Mouse (Mus musculus): ENCODE measurements at regions not wholly inside any gene's neighbourhood (a gene's known extent, or its start where the extent isn't known, plus 50 kb on each side); places are given as distances from the start of the nearest gene placed in this dataset.
"Not testable (repeated sequence)": the region's sequence is repeated elsewhere in the genome, so short reads cannot be mapped to it uniquely, and the experiment has no call there.

DNA sequence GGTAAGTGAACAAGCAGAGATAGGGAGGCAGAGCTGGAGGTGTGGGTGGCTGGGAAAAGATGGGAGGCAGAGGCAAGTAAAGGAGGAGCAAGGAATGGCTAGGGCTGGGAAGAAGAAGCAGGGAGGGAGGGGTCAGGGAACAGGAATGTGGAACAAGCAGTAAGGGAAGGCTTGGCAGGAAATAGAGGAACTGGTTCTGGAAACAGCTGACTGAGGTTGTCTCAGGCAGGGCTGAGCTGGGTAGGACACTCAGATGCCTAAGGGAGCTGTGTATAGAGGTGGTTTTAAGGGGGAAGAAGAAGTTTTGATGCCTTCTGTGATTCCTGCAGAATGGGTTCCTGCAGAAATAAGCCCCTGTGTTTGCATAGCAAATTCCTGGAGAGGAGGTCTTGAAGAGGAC is 92.7 kb downstream of the Nucb2 start:
- no peak for DNase-seq (ENCODE audit: low spot score)

DNA sequence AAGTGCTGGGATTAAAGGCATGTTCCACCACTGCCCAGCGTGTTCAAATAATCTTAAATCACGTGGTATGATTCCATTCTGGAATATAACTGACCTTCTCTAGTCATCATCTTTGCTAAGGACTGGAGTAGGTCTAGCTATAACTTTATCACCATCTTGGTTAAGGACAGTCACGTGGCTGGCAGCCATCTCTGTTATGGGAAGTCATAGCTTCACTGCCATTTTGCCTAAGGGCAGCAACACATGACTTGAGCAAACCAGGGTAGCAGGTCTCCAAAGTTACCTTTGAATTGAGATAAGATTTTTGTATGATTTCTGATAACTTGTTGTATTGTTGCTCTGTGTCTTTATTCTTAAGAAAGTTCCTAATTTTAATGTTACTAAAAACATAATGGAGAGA is 96.2 kb downstream of the Nucb2 start:
- DNase-seq (ENCODE audit: low spot score): no peak

DNA sequence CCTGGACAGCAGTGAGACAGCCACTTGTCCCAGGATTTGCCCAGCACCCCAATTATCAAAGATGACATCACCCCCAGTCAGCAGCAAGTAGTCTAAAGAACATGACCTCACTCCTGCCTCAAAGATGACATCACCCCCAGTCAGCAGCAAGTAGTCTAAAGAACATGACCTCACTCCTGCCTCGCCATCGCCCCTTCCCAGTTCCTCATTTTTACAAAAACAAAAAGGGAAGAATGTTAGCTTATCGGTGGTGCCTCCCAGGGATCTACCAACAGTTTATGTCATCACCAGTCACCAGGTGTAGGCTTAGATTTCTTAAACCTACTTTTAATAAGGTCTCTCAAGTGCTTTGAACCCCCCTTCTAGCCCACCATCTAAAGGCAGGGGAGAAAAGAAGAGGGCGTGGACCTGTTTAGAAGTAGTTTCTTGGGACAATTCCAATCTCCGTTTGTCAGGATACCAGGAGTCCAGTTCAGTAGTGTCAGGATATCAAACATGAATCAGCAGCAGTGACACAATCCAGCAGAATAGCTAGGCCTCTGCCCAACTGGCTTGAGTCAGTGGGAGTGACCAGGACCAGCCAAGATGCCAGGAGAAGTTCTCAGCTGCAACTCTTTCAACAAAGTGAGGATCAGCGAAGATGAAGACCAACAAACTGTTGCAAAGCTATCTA is 99.1 kb downstream of the Nucb2 start:
- DNase-seq (ENCODE audit: low spot score): no peak

DNA sequence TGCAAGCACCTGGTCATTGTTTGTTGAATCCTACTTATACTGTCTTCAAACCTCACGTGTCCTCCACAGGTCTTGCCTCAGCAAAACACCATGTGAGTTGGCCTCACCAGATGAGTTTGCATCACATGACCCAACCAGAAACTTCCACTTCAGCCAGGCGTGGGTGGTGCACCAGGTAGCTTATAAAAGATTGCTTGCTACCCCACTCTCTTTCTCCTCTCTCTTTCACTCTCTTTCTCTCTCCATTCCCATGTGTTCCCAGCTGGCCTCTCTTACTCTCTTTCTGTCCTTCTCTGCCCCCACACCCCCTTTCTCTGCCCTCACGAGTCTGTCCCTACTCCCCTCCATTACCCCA is 99.6 kb downstream of the Nucb2 start:
- DNase-seq (ENCODE audit: low spot score): no peak

DNA sequence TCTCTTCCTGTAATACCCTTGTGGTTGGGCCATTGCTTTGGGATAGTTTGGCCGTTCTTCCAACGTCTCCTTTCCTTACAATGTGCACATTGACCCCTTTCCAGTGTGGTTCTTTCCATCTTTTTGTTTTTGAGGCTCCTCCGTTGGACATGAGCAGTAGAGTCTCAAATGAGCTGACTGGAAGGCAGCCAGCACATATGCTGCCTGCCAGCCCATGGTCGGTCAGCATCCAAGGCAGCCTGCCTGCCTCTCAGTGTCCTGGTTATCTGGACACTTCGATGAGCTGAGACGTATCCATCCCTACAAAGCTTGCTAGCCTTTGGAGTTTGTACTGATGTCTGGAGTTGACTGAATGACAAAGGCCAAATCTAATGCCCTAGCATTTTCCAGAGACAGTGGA is 102.1 kb downstream of the Nucb2 start:
- DNase-seq (ENCODE audit: low spot score): no peak

DNA sequence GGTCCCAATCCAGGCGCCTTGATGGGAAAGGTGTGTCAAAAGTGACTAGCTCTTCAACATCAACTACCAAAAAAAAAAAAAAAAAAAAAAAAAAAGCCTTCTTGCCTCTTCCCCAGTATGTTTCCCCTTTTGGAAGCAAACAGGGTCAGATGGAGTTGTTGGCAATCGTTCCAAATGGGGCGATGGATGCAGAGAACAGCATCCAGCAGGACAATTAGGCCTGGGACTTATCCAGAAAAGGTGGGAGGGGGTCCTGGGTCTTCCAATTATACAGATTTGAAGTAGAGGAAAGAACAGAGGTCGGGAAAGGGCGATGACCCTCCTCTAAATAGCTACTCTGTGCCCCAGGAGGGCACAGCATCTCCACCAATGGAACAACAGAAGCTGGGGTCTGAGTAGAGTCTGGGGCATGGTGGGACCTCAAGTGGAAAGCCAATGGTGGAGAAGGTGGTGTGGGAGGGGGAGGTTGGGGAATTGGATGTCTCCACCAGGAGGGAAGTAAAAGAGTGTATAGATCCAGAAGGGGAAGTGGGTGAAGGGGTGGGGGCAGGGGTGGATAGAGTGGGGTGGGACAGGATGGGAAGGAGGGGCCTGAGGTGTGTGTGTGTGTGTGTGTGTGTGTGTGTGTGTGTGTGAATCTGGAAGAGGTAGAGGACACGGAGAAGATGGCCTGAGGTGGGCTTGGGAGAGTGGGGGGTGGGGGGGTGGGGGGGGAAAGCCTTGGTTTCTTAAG is 102.7 kb downstream of the Nucb2 start:
- no peak for DNase-seq (ENCODE audit: low spot score)

DNA sequence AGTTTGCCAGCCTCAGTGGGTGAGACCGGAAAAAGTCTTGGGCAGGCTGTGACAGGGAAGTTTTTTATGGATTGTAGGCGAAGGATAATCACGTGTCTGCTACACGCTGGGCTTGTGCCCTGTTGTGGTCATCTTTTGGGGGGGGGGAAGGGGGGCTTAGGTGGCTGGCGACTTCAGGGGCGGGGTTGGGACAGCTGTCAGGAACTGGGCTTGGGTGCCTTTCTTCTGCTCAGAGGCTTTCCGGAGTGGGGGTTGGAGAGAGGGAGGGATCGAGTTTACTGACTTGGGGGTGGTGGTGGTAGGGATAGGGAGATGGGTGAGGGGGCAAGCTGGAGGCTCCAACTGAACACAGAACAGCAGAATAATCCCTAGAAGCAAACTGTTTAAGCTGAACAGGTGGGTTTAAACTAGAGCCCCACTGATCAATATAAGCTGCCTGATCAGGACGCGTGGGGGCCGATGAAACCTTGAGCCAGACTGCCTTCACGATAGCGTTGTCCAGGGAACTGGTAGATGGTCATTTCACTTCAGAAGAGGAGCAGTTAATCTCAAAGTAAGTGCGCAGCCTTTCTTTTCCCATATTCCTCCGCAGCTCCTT is 103.6 kb downstream of the Nucb2 start:
- DNase-seq (ENCODE audit: low spot score): no peak

DNA sequence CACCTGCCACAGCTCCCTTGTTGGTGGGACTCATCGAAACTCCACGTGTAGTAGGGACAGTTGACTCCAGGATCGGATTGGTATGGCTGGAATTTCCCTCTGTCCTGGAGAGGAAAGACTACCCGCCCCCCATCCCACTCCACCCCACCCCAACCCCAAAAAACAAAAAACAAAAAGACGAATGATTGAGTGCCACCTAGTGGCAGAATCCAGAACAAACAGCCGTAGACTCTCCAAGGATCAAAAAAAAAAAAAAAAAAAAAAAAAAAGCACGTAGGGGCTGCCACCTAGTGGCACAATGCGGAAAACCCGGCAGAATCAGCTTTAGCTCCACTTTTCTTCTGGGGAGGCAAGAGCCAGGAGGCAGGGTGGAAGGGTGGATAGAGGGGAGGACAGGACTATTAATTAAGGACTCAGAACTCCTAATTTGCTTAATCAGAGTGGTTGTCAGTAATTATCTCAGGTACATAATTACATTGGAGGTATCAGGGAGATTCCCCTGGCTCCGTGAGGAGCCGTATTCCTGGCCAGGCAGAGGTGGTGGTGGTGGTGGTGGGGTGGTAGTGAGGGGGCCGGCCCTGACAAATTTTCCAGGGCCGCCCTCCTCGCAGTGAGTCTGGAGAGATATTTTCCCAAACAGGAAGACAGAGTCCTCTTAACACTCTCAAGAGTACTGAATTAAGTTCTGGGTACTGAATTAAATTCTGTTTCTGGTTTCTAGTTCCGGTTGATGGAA is 104.3 kb downstream of the Nucb2 start:
- DNase-seq (ENCODE audit: low spot score): peak; percentile 49

DNA sequence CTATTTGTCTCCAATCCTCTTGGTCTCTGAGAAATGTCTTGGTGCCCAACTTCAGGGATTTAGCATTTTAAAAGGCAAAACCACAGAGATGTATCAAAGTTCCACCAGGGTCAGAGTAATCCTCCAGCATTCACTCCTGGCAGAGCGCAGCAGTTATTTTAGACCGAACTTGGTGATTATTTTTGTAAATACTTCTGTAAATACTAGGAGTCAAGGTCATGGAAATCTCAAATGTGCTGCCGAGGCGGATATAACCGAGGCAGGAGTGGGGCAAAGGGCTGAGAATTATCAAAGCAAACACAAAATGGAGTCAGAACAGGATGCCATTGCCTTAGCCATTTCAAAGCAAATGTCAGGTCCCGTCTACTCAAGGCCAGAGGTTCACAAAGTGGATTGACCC is 105.2 kb downstream of the Nucb2 start:
- DNase-seq (ENCODE audit: low spot score): no peak

DNA sequence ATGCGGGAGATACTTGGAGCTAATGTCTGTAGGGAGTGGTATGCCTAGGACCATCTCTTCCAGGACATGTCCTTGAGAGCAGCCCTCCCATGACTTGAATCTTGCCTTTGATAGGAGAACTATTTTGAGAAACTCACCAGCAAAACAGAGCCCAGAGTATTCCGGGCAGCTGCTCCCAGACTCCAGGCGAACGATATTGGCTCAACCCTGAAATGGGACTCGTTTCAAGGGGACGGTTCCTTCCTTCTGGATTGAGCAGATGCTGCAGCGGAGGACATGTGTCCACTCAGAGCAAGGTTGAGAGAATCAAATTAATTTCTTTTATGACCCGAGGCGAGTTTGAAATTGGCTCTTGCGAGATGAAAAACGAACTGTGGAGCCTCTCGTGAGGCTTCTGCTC is 105.7 kb downstream of the Nucb2 start:
- DNase-seq (ENCODE audit: low spot score): peak; percentile 14

DNA sequence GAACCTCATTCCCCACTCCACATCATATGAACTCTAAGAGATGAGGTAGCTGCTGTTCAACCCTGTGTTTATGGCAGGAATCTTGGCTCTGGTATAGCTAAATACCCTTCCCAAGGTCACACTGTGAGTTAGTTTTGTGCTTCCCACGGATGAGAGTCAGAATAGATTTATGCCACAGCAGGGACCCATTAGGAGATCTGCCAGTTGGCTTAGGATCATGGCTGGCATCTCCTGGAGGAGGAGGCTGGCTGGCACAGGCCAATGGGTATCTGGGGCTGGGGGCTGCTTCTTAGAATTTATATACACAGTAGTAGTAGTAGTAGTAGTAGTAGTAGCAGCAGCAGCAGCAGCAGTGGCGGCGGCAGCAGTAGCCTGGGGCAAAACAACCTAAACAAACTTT is 111.8 kb downstream of the Nucb2 start:
- no peak for DNase-seq (ENCODE audit: low spot score)

DNA sequence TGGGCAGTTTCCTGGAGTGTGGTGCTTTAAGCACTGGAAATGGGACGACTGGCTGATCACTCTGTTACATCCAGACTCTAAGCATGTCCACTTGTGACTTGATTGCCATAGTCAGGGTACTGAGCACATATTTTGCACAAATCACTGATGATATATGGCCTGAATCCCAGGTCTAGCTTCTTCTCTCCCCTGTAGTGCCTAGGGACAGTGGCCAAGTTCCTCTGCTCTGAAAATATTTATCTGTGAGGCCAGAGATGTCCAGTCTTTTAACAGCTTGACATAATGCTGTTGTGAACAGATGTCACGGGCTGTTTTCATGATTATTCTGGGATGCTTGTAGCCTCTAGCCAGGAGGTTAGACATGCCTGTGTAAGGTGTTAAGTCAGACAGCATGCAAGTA is 115.5 kb downstream of the Nucb2 start:
- no peak for DNase-seq (ENCODE audit: low spot score)

DNA sequence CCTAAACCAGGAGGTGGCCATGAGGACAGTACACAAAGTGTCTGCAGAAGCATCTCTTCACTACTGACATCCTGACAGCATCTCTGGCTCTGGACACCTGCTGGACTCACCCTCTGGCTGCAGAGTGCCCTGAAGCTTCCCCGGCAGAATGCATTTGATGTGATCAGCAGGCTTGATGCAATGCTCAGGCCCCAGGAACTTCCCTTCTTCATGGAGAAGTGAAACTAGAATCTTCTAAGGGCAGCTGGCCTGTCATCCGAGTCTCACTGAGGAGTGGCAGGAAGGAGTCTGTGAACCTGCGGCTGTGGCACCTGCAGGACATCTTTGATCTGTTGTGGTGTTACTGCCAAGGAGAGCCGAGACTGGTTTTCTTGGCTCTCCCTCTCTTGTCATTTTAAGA is 116.2 kb downstream of the Nucb2 start:
- DNase-seq (ENCODE audit: low spot score): no peak

DNA sequence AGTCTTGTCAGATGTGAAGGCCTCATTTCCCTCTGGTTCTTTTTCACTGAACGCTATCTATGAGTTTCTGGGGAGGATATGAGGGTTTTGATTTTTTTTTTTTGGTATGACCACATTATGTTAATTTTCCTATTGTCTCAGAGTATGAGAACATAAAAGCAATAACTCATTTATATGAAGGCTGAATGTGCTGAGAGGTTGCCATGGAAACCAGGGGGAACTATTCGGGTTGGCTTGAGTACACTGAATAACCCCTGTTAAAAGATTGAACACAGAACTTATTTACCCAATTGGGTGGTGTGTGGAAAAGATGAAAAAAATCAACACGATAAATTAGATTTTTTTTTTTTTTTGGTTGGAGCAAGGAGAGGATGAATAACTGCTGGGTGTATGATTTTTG is 129.0 kb downstream of the Nucb2 start:
- no peak for DNase-seq (ENCODE audit: low spot score)

DNA sequence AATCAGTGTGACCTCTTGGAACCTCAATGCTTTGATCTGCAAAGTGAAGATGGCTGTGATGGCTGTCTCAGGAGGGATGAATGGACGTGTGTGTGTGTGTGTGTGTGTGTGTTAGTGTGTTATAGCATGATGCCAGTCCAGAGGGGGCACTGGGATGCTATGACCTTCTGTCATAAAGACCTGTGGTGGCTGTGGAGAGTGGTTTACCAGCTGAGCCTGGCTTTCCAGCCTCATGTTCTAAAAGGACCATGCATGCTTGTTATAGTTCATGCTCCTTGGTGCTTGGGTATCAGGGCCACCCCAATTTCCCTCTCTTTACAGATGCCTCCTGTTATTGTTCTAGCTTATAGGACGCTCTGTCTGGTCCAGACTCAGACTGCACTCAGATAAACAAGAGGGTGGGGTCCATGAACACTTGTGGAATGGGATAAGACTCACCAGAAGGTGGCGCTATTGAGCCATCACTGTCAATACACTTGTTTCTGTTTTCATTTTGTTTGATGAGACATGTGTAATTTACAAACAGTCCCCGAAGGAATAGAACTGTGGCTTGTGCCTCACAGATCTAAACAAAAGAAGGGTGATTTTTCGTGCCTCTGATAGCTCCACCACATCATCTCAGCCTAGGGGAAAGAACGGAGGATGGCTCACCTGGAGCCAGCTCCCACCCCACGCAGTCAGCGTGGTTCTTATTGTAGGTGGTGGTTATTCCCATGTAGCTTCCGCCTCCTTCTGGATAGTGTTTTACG is 140.9 kb downstream of the Nucb2 start:
- peak; percentile 41 for DNase-seq (ENCODE audit: low spot score)

DNA sequence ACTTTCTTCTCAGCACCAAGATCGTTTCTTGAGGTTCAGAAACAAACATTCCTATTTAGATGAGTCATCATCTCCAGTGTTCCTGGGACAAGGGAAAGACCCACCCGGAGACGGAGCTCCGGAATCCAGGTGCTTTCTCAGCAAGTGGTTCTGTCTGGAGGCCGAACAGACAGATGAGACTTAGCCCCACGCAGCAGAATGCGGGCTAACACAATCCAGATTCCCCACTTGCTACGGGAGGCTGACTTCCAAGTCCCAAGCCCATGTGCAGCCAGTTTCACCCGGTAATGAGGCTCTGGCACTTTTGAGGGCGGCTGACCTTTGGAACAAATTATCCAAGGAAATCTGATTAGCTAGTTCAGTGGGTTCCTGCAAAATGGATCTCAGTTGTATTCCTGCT is 150.3 kb downstream of the Nucb2 start:
- DNase-seq (ENCODE audit: low spot score): no peak

DNA sequence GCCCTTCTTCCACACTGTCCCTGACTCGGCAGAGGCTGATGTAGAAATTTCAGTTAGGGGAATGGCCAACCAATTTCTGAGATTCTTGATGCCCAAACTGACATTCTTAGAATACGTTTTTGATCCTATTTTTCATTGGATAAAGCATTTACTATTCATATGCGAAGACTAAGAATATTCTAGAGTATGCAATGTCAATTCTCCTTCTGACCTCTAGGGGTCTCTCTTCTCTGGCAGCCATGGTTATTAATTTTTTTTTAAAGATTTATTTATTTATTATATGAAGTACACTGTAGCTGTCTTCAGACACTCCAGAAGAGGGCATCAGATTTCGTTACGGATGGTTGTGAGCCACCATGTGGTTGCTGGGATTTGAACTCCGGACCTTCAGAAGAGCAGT is 152.9 kb downstream of the Nucb2 start:
- DNase-seq (ENCODE audit: low spot score): not testable (repeated sequence)

DNA sequence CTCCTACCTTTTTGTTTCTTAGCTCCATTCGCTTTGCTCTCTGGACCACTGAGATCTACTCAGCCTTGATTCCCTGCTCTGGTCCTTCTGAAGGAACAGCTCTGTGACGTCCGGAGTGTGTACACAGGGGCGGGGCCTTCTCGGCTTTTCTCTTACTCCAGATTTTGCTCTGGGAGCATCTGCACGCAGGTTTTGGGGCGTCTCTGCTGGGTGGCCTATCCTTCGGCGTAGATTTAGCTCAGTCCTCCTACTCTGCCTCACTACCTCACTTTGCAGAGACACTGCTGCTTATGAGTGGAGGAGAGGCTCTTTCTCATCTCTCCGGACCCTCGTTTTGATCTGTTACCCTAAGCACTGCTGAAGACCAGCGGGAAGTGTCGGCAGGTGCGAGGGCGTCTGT is 161.4 kb downstream of the Nucb2 start:
- DNase-seq (ENCODE audit: low spot score): no peak

DNA sequence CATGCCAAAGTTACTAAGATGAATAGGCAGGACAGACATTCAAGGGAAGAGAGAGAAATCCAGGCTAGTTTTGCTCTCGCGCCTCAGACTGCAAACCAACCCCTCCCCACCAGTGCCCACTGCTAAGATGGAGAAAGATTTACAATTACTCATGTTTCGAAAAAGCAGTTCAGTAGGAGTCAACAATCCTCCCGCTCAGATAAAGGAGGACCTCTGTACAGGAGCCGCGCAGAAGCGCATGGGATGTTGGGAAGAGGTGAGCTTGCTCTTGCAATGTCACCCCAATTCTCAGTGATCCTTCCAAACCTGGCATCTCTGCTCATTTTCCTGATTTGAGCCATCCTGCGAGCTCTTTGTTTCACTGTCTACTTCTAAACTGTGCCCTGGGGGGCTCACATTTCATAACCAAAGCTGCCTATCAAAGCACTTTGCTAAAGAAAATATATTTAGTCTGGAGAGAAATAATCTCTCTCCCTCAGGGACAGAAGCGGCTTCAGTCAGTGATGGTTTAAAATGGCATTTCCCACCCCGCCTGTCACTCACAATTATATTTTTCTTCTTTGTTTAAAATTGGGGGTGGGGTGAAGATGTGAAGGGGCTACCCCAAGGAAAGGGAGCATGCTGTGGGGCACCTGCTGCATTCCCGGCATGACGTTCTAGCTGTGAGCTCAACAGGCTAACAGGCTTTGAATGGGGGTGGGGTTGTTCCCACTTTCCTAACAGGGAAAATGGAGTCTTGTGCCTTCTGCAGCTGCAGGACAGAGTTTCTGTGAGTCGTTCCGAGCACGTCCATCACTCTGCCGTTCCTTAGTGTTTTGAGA is 170.2 kb downstream of the Nucb2 start:
- no peak for DNase-seq (ENCODE audit: low spot score)

DNA sequence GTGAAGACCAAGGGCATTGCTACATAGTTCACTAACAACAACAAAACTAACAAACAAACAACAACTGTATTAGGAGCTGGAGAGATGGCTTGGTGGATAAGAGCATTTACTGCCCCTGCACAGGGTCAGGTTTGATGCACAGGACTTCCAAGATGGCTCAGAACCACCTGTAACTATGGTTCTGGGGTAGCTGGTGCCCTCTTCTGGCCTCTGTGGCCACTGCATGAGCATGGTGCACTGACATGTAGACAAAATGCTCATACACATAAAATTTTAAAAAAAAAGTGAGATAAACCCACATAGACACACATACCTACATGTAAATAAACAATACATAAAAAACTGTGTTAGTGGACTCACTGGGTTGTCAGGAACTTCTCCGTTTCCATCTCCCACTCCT is 172.5 kb downstream of the Nucb2 start:
- DNase-seq (ENCODE audit: low spot score): no peak

DNA sequence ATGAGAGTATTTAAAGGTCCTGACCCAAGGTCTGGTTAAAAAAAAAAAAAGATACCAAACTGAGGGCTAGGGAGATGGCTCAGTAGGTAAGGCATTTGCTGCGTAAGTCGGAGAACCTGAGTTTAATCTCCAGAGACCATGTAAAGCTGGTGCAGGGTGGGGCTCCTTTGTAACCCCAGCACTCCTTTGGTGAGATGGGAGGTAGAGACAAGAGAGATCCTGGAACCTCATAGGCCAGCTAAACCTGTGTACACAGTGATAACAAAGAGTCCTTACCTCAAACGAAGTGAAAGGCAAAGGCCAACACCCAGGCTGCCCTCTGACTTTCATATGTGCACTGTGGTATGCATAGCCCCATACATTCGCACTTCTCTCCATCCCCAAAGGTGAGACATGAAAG is 175.0 kb downstream of the Nucb2 start:
- DNase-seq (ENCODE audit: low spot score): no peak
